Mouse (Mus musculus) liver, postnatal 0 days (tissue): ENCODE results near the gene Tmem205.

Experiments used
- CTCF ChIP-seq: sonication (generic); IDR thresholded peaks from 2 replicates; pipeline ENCODE4 v1.5.1; 2016; ENCODE audit warnings: antibody characterized with exemption, low read depth
- EP300 ChIP-seq: IDR thresholded peaks from 2 replicates; pipeline ENCODE4 v1.6.1; 2016; ENCODE audit warnings: antibody characterized with exemption, low read depth, mild to moderate bottlenecking

DNA sequence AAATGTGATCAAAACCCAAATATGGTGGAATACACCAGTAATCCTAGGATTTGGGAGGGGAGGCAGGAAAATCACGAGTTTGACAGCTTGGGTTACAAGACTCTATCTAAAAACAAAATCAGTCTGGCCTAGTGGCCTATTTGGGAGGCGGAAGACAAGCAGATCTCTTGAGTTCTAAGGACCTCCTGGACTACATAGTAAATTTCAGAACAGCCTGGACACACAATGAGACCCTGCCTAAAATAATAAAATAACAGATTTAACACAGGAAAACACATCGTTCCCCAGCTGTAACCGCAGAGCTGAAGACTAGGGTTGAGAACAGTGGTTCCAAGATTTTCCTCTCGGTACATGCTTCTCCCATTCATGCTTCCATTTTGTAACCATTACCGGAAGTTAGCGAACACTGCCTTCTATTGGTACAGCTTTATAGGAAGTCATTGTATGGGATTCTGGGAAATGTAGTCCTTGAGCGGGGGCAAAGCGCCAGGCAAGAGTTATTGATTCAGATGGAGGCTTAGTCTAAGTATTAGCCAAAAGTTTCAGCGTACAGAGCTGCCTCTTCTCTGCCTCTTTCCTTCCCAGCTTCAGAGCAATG lies 26.0 kb downstream of the Tmem205 start:
- peak; percentile 39 for TF ChIP-seq CTCF
- TF ChIP-seq EP300, result no peak
